Mouse (Mus musculus): ENCODE measurements around the gene Gfod1.

Gene Gfod1

DNA sequence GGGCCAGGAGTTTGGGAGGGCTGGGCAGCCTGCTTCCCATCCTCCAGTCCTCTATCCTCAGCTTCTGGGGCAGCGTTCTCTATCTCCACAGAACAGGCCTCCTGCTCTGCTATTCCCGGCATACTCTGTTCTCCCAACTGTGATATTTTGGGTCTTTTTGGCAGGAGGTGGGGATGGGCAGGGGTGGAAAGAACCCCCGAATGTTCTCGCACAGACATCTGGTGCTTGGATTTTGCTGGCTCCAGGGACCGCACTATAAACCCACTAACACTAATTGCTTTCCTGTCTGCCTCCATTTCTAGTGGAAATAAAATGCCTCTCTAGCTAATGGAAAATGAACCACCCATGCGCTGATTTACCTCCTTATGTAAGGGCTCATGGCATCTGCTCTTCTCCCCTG lies 73.7 kb downstream of the Gfod1 start:
- no peak for DNase-seq (ENCODE audit: low spot score)

DNA sequence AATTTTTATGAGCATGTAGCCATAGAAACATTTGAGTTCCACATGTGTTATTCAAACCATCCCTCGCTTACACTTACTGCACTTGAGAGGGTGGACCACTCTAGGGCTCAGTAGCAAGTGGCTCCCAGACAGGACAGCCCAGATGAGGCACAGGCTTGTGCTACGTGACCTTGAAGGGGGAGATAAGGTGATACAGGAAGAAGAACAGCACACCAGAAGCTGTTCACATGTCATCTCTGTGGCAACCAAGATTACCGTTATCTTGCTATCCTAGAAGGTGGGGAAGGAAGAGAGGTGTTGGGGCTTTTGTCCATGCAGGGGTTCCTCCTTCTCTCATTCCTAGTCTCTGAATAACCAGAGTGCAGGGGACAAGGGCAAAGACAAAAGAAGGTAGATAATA lies 74.2 kb downstream of the Gfod1 start:
- DNase-seq (ENCODE audit: low spot score) = no peak

DNA sequence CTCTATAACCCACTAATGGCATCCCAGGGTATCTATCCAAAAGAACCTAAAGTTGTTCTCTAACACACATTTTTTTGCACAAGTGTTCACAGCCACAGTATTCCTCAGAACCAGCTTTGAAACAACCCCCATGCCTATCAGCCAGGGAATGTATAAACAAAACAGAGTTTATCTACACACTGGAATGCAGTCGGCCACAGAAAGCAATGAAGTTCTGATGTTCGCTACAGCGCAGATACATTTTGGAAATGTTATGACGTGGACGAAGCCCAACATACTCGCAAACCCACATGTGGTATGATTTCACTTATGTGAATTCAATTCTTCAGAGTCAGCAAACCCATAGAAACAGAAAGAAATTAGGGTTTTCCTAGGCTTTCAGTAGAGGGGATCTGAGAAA lies 75.8 kb downstream of the Gfod1 start:
- DNase-seq (ENCODE audit: low spot score) = no peak

DNA sequence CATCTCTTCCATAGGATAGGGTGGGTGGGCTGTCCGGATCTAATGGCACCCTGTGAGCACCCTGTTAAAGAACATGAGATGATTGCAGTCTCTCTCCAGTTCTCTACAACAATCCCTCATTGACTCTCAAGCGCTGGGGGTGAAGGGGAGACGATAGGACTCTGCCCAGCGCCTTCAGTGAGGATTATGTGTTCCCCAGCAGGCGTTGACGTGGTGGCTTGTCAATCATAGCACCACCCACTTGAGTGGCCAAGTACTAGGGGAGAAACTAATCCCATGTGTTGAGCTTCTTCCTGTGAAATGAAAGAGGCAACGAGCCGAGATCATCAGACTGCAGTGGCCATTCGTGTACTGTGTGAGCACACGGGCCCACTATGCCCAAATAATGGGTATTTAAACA lies 77.9 kb downstream of the Gfod1 start:
- no peak for DNase-seq (ENCODE audit: low spot score)

DNA sequence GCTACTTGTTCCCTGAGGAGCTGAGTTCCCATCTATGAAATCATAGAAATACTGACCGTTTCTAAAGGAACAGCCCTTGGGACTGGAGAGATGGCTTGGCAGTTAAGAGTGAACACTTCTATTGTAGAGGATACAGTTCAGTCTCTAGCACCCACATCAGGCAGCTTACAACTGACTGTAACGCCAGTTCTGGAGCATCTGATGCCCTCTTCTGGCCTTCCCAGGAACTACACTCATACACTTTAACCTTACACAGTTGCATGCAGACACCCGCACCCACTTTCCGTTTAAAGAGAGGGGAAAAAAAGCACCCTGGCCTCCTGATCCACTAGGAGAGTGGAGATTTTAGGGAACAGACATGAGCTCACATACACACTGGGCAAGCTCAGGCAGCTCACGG lies 78.8 kb downstream of the Gfod1 start:
- DNase-seq (ENCODE audit: low spot score) = no peak

DNA sequence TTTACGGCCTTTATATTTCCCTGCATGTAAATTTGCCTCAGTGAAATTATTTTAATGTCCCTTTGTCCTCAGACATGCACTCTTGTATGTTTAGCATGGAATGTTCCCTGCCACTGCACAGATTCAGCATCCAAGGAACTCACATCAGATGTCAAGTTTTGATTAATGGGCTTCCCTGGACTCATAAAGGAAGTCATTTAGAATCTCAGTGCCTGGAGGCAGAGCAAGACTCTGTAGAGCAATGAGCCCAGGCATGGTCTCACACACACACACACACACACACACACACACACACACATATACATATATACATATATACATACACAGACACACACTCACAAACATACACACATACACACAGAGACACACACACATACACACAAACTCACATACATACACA lies 81.9 kb downstream of the Gfod1 start:
- no peak for DNase-seq (ENCODE audit: low spot score)

DNA sequence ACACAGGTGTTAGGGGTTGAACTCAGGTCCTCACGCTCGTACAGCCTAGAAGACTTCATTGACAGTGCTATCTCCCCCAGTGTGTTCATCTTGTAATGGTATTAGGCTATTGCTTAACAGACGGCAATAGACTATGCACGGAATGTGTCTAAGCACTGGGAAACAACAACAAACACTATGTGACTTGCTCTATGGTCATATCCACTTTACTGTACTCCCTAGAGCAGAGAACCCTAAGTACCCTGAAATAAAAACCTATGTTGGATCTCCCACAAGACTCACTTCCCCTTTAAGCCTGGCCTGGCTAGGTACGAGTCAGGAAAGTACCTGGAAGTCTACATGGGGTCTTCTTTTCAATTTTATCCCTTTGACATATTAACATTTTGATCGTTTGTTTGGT lies 82.7 kb downstream of the Gfod1 start:
- DNase-seq (ENCODE audit: low spot score) = no peak

DNA sequence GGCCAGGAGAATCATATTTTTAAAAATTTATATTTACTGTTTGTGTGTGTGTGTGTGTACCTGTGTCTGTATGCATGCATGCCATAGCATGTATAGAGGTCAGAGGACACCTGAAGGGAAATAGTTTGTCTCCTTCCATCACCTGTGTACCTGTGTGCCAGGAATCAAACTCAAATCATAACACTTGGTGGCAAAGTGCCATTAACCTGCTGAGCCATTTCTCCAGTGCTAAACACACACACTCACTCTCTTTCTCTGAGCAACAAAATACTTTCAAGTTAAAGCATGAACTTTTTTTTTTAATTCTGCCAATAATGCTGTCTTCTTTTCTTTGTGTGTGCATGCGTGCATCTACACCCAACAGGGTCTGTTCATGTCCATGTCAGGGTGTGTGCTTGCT lies 83.3 kb downstream of the Gfod1 start:
- no peak for DNase-seq (ENCODE audit: low spot score)

DNA sequence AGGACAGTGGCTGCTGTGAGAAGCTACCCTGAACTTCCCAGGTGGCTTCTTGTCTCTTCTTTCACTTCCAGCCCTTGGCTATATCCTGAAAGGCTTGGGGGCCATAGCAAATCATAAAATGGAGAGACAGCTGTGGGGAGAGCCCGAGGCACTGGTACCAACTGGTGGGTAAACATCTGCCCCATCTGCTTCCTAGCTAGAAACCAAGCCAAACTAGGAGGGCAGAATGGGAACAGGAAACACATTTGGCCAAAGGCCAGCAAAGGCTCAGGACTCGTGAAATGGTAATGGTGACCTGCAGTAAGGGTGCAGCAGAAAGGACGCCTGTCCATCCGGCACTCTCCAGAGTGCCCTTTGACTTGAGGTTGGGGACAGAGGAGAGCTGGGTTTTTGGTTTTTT lies 85.2 kb downstream of the Gfod1 start:
- no peak for DNase-seq (ENCODE audit: low spot score)

DNA sequence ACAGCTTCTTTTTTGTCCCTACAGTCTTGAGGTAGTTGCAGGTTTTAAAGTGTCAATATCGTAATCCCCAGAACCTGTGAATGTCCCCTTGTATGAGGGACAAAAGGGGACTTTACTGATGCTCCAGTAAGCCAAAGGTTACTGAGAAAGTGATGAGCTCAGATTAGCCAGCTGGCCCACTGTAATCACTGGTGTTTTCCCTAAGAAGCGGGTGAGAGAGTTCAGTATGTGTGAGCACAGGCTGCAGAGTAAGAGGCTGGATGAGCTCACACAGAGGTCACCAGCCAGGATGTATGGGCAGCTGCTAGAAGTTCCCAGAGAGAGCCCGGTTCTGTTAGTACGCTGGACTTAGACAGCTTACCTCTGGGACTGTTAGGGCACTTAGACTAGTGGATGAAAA lies 85.7 kb downstream of the Gfod1 start:
- DNase-seq (ENCODE audit: low spot score) = no peak

DNA sequence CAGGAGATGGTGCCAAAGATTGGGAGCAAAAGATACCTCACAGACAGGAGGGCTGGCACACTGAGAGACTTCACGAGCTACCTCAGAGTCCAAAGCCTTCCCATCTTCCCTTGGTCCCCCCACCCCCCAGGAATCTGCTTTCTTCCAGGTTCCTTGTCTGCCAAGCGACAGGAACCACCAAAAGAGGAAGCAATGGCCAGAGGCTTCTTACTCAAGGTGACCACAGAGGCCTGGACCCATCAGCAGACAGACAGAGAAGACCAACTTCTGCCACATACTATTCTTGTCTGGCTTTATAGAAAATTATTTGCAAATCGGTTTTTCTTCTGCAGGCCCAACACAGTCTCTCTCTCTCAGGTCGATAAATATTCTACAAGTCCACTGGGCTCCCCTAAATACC lies 86.3 kb downstream of the Gfod1 start:
- DNase-seq (ENCODE audit: low spot score) = no peak

DNA sequence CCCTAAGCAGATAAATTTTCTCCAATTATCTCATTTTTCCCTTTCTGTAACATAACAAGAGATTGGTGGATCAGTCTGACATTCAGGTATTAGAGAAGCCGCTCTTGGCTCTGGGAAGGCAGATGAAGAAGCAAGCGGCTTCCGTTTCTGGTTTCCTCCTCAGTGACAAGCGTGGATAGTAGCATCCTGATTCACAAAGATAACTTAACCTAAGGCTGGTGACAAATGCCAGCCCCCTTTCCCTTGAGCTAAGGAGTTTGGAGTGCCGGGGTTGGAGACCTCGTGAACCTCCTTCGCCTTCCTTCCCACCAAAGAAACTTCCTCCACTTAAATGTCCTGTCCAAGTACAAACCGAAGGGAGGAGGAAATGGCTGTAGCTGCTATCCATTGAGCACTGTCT lies 86.9 kb downstream of the Gfod1 start:
- DNase-seq (ENCODE audit: low spot score) = no peak

DNA sequence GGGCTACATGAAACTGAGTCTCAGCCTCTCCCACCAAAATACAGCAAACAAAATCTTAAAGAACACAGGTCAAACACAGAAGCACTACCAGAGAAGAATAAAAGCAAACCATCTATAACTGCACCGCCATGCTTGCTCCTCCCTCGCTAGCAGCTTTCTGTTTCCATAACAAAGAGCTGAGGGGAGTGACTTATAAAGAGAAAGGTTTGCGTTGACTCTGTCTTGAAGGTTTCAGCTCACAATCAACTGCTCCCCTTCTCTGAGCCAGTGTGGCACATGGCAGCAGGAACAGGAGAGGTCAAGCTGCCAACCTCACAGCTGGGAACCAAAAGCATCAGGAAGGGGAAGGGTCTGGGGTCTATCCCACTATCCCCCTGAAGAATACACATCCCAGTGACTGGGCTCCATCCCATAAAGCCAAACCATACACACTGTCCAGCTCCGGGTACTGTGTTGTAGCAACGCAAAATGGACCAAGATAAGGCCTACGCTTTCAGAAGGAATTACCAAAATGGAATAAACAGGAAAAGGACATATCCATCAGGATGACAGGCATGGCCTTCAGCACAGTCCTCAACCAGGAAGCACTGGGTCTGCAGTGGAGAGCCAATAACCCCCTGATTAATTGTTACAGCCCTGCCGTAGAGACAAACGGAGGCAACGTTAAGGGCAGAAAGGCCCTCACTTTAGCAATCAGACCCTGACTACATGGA lies 87.8 kb downstream of the Gfod1 start:
- no peak for DNase-seq (ENCODE audit: low spot score)

DNA sequence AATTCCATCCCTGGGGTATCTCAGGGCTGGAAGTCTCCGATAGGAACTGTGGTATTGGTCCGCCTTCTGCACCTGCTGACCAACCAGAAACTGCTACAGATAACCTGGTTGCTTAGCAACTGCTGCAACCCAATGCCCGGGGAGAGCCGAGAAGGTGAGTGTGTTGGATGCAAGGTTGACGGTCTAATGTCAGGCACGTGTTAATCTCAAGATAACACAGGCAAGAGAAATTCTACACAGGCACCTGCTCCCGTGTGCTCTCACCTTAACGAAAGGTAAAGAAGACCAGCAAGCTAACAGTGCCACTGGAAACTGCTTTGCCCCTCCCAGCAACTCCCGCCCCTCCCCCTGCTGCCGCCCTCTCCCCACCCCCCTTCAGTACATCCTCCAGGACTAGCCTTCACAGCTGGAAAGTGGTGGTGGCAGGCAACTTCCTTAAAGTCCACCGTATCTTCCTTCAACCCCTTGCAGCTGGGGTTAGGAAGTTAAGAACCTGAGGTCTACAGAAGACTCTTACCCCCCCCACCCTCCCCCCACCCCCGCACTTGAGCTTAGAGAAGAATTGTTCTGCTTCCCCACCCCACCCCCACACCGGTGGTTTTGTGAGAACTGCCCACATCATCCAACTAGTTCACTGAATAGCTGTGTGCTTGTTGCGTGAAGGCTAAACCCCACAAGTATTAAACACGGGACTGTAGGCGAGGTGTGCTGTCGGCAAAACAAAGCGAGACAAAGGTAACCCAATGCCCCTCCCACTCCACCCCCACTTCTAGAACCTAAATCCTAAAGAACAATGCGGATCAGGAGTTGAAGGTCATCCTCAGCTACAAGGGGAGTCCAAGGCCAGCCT lies 88.6 kb downstream of the Gfod1 start:
- DNase-seq (ENCODE audit: low spot score) = no peak

DNA sequence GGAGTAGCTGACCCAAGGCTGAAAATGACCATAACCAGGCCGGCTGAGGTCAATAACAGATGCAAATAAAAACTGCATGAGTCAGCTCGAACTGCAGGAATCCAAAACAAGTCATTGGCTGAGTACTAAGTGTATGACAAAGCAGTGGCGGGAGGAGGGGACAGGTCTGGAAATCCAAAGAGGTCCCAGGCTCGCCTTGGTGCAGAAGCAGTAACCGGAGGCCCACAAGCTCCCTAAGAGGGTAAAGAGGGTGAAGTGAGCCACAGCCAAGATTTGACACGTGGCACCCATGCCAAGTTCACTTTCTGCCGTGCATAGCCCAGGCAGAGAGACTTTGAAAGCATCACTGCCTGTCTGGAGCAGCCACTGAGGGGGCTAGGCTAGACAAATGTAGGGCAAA lies 91.6 kb downstream of the Gfod1 start:
- peak; percentile 29 for DNase-seq (ENCODE audit: low spot score)

DNA sequence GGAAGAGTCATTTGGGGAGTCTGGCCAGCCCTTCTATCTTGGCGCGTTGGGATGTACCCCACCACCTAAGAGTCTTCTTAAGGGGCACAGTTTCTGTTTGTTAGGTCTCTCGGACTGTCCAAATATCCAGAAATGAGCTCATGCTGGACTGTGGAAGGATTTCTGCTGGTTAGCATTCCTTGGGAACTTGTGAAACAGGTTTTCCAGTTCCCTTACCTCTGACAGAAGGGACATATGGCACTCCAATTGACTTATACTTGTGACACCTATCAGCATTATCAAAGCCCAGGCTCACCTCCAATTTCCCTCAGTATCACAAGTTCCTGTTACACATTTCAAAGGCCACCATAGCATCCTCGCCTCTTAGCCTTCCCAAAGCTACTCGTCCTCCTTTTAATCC lies 93.0 kb downstream of the Gfod1 start:
- no peak for DNase-seq (ENCODE audit: low spot score)

DNA sequence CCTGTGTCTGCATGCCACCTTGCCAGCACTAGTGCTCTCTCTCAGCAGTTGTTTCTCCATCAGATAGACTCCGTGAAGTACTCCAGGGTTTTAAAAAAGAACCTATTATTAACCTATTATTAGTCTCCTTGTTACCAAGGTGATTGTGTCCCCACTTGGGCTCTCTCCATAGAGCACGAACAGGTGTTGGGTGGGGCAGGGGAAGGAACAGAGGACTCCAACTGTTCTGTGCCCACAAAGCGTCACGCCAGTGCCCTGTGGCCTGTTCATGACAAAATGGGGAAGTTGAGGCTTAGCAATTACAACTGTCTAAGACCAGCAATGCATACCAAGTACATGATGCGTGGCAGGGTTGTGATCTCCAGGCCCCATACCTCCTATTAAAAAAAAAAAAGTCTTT lies 94.4 kb downstream of the Gfod1 start:
- no peak for DNase-seq (ENCODE audit: low spot score)

DNA sequence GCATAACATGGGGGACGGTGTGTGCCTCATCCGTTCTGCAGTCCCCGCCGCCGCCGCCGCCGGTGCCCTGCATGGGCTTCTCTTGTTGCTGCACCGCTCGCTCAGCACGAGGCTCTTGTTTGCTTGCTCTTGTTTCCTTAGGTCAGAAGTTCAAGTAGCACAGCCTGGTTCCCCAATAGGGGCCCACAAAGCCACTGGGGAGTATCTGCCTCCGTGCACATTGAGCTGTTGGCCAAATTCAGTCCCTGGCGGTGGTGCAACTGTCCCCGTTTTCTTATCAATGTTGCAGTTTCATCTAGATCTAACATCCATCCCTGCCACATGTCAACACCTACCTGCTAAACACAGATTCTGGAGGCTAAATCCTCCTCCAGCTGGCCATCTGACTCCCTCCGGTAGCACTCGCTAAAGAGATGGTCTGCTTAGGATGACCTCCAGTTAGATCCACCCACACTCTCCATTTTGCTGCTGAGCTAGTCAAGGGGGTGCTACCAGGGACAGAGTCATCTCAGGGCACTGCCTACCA lies 95.0 kb downstream of the Gfod1 start:
- no peak for DNase-seq (ENCODE audit: low spot score)

DNA sequence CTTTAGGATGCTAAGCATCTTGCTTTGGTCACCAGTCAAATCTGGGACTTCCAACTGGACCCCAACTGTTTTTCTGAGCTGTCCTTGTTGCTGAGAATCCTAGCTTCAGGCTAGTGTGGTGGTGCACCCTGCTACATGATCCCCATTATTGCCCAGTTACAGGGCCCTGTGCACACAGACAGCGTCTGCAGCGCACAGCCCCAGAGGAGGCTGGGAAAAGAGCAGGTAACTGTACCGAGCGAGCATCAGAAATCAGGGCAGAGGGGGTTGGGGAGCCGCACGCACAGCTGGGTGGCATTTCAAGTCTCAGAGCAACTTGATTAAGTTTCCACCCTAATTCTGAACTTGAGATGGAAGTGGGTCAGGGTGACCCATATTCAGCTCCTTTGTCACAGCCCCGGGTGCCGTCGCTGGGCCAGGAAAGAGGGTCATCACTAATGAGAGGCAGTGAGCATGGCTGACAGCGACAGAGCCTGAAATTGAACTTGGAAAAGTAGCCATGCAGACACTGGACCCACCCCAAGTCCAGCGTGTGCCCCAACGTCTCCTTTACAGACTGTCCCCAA lies 97.8 kb downstream of the Gfod1 start:
- DNase-seq (ENCODE audit: low spot score) = no peak

DNA sequence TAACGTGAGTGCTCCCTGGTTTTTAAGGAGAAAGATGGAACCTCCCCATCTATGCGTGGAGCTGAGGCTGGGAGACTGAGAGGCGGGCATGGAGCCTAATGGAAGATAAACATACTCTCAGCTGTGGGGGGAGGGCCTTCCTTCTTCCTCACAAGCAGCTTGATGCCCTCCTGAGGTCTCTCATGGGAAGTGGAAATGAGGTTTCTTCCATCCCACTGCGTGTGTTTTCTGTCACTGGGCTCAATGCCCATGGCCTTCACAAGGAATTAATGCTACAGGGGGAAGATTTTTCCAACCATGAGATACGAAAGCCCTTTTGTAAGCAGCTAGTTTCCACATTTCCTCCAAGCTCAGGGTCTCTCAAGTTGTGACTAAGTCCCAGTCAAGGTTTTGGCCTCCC lies 100.3 kb downstream of the Gfod1 start:
- DNase-seq (ENCODE audit: low spot score) = no peak

DNA sequence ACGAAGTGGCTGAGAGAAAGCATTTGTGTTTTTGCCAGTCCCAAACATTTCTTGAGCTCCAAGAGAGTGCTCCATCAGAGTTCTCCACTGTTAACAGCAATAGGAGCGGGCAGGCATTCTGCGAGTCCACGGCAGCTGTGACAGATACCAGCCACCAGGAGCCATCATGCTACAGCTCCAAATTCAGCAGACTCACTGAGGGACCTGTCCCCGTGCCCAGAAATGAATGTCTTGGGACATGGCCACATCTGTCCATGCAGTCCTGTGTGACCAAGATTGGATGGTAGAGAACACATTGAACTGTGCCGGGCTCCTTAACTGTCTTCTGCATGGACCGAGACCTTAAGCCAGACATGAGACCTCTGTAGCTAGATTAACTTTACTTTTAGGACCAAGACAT lies 100.7 kb downstream of the Gfod1 start:
- DNase-seq (ENCODE audit: low spot score) = no peak

DNA sequence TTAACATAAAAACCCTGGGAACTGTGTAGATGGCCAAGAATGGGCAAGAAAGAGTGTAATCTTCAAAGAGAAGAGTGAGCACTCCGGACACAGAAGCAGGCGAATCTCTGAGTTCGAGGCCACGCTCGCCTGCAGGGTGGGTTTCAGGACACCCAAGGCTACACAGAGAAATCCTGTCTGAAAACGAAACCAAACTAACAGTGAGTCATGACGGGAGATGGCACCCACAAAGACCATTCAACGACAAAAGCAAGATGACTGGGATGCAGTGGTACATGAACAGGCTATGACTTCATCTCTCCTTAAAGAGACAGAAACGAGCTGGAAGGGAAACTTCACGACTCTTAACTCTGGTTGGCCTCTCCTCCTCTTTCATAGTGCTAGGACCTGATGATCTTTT lies 101.6 kb downstream of the Gfod1 start:
- DNase-seq (ENCODE audit: low spot score) = no peak

DNA sequence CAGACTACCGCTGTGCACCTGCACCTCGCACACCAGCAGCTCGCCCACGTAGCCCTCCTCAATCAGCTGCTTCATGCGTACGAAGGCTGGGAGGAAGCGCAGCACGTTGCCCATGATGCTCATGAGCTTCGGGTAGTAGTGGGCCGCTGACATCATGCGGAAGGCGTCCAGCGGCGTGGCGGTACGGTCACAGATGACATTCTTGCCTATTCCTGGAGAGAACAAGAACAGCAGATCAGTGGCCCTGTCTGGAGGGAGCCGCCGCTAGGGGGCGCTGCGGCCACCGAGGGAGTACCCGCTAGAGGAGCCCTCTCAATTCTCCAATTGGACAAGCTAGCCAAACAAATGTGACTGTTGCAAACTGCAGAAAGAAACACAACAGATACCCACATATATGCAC lies 102.9 kb downstream of the Gfod1 start:
- no peak for DNase-seq (ENCODE audit: low spot score)

Measured in urinary bladder, postnatal 25 days (tissue).